Mouse (Mus musculus) testis, postnatal 10 days (tissue): Measurements from ENCODE around the gene Anks1b.

Experiments used
- DNase-seq: peaks from one replicate; pipeline ENCODE4 v3.0.0; 2021; ENCODE audit warnings: low spot score

Gene Anks1b

GRCm38 (mm10) chr10:89974361-89974760 is 101.1 kb downstream of the Anks1b start:
- DNase-seq: no peak

- no peak for DNase-seq
Observed at GRCm38 (mm10) chr10:89975431-89975841, 102.1 kb downstream of the Anks1b start.

- no peak for DNase-seq
Observed at GRCm38 (mm10) chr10:89976577-89976976, 103.3 kb downstream of the Anks1b start.

DNA sequence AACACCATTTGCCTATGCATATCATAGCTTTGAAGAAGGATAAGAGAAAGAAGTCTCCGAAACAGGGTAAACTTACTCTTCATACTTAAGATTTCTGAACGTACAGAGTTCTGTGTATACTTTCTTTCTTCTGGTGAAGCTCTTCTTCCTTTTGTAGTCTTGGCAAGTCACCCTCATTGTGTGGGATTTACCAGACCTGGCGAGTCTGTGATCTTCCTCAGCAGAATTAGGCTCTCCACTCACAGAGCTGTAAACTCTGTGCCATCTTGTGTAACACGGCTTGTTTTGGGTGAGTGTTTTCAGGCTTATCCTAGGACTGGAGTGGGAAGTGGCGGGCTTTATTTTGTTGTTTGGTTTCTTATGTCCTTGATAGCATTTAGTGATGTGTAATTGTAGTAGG is 120.9 kb downstream of the Anks1b start:
- DNase-seq: no peak

- no peak for DNase-seq
Observed at GRCm38 (mm10) chr10:89995621-89996428, 122.5 kb downstream of the Anks1b start.

DNA sequence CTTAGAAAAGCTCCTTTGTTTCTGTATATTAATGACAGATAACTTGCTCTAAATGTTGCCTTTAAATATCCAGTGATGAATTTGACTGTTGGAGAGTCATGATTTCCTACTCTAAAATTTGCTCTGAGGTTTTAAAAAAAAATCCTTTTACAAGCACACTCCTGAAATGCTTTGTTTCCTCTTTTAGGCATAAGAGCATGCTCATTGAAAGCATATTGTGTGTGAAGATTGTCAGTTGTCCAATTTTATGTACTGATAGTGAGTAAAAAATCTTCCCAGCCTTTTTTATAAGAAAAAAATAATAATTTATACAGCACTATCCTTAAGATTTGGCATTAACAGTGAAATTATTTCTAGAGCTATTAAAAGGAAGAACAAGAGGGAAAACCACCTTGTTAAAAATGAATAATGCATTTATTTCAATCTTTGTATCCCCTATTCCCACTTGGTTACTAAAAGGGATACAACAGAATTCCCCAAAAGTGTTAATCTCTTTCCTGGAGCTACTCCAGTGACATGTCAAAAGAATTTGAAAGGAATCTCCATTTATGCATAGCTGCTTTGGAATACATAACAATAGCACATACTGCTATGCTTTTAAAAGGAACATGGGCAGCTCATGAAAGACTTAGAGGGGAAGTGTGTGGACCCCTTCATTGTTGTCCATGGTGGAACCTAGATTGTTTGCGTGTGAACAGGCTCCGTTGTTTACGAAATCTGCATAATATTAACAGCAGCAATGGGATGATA is 130.8 kb downstream of the Anks1b start:
- no peak for DNase-seq

DNA sequence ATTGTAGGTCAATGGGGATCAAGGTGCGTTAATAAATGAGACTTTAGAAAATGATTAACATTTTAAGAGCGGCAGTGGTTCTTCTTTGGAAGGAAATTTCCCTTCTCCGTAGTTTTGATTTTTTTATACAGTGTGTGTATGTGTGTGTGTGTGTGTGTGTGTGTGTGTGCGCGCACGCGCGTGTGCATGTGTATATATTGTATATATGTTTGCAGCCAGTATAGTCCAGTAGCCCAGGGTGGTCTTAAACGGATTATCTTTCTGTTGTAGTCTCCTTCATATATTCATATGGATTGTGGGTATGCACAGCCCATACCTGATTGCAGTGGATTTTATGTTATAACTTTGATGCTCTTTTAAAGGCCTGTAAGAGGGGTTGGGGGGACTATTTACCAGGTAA is 131.6 kb downstream of the Anks1b start:
- DNase-seq: no peak

DNA sequence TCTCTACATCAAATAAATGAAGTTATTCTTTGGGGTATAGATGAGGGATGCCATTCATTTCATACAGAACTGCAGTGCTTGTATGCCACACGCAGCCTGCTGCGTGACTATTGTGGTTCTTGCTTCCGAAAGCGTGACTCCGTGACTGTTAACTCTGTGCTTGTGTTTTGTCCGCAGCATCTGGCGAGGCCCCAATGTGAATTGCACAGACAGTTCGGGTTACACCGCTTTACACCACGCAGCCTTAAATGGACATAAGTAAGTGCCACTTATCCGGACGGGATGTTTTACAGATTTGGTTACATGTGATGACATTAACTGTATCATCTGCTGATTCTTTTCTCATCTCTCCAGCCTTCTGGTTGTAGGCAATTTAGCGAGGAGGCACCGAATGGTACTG is 159.7 kb downstream of the Anks1b start:
- no peak for DNase-seq

DNA sequence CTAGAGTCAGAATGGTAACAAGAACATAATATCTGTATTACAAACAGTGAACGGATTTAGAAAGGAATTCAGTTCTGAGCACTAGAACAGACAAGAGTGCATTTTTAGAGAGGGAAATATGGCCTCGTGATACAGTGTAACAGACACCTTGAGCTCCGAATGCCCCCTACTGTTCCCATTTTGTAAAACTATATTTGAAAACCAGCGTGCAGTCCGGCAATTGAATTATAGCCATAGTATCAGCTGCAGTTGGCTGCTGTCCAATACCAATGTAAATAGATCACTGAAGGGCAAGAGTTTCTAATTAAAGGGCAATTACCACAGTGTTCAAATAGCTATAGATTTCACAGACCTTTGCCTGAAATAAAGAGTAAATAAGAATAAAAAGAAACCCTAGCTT is 170.0 kb downstream of the Anks1b start:
- no peak for DNase-seq

DNA sequence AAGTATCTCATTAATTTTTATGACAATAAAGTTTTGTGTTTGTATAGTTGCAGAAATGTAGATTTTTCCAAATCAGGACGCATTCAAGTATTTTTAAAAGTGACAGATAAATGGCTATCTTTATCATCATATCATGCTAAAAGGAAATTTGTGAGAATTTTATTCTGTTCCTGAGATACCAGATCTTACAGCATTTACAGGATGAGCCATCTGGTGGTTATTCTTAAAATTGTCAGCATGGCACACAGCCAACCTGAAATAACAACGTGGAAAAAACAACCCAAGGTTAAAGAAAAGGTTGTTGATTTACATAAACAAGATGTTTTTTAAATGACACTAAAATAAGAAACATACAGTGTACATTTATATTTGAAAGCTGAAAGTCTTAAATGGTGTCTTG is 170.5 kb downstream of the Anks1b start:
- no peak for DNase-seq

GRCm38 (mm10) chr10:90044229-90044628 is 170.9 kb downstream of the Anks1b start:
- no peak for DNase-seq

- DNase-seq: no peak
Observed at GRCm38 (mm10) chr10:90068651-90069050, 195.3 kb downstream of the Anks1b start.

GRCm38 (mm10) chr10:90077930-90078329 is 204.6 kb downstream of the Anks1b start:
- DNase-seq: no peak

- no peak for DNase-seq
Observed at GRCm38 (mm10) chr10:90081151-90081550, 207.8 kb downstream of the Anks1b start.

GRCm38 (mm10) chr10:90081630-90082029 is 208.3 kb downstream of the Anks1b start:
- DNase-seq: no peak

- DNase-seq: no peak
Observed at GRCm38 (mm10) chr10:90093877-90094276, 220.6 kb downstream of the Anks1b start.

DNA sequence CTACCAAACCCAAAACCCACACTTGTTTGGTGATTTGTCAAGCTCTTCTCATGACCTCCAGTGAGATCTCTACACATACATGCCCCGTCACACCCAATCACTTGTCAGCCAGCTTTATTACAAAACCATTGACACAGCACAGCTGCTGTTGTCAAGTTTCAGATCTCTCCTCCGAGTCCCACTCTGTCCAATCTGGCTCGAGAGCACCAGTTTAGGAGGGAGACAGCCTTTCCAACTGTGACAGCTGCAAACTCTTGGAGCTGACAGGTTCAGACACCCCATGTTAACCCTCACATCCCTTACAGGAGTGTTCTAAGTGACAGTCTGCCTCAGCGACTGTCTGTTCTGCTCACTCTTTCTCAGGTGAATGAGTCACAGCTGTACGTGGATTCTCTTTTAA is 239.4 kb downstream of the Anks1b start:
- no peak for DNase-seq

- DNase-seq: no peak
Observed at GRCm38 (mm10) chr10:90116867-90117266, 243.6 kb downstream of the Anks1b start.

GRCm38 (mm10) chr10:90117836-90118235 is 244.5 kb downstream of the Anks1b start:
- DNase-seq: no peak

DNA sequence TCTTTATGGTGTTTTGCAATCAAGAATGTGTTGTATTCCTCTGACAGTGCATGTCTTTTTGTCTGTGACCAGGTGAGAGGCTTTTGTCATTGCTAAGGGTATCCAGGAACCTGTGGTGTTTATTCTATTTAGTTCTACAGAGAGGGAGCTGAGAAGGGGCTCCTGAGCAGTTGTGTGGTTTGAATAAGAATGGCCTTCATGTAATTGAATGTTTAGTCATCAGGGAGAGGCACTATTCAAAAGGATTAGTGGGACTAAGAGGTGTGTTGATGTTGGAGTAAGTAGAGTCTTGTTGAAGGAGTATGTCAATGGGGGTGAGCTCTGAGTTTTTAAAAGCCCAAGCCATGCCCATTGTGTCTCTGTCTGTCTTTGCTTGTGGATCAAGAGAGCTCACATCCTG is 264.2 kb downstream of the Anks1b start:
- DNase-seq: no peak

DNA sequence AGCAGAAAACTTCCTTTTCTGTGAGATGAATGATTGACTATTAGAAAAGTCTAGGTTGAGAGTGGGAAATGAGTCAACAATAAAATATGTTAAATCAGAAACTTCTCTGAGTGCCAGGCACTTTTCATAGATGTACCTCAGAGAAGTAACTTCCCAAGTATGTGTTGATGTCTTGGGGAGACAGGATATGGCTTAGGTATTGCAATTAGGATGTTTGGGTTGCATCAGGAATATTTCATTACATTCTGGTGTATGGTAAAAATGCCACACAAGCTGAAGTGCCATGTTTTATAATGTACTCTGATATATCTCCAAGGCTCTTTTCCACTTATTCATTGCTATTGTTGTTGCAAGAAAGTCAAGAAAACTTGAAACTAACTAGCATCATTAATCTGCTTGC is 267.6 kb downstream of the Anks1b start:
- no peak for DNase-seq

DNA sequence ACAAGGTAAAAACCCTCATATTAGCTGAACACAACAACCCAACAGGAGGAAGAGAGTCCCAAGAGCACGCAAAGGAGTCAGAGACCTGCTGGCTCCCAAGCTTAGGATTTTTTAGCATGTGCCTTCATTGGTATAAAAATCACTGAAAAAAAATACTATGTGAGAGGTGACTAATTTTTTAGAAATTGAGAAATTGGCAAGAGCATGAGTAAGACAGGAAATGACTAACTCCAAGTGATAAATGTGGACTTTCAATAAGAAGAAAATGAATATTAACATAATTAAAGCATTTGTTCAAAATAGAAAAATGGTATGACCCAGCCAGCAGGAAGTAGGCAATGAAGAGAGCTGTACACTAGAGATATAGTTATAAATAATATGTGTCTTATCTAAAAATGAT is 271.1 kb downstream of the Anks1b start:
- DNase-seq: no peak

GRCm38 (mm10) chr10:90151510-90151909 is 278.2 kb downstream of the Anks1b start:
- no peak for DNase-seq
